Mouse (Mus musculus) liver, embryonic 16.5 days (tissue): ENCODE measurements around the gene Mrap. TPM values are rescaled to one million over a fixed set of nuclear protein-coding genes. Genes with fewer than 3 reads are reported as not detected.
A peak's percentile ranks its signal among the peaks of the same experiment; 100 is the strongest.

ENCODE experiments used
- ATAC-seq: fragments of 200-750 bp; cut with Nextera tagmentation; 2 replicates; pipeline ENCODE4 v1.8.0; 2017; ENCODE audit warnings: low read depth, mild to moderate bottlenecking, moderate number of reproducible peaks, moderate library complexity
- H3K27ac ChIP-seq: fragments of 300-500 bp; sonication (generic); 2 replicates; pipeline ENCODE4 v1.5.1; 2014; ENCODE audit warnings: mild to moderate bottlenecking, low read length
- H3K27me3 ChIP-seq: fragments of 300-500 bp; sonication (generic); 2 replicates; pipeline ENCODE4 v1.6.1; 2014; ENCODE audit warnings: low read depth, low read length, mixed read lengths; ENCODE audit not compliant: control insufficient read depth, insufficient read depth
- H3K36me3 ChIP-seq: fragments of 300-500 bp; sonication (generic); 2 replicates; pipeline ENCODE4 v1.6.1; 2014; ENCODE audit warnings: mild to moderate bottlenecking; ENCODE audit not compliant: control insufficient read depth, insufficient read depth
- H3K4me1 ChIP-seq: fragments of 300-500 bp; sonication (generic); 2 replicates; pipeline ENCODE4 v1.6.1; 2014; ENCODE audit warnings: low read depth, low read length, mixed read lengths; ENCODE audit not compliant: control insufficient read depth
- H3K4me2 ChIP-seq: fragments of 300-500 bp; sonication (generic); 2 replicates; pipeline ENCODE4 v1.6.1; 2014; ENCODE audit warnings: low read depth, low read length, mixed read lengths
- H3K4me3 ChIP-seq: fragments of 300-500 bp; sonication (generic); 2 replicates; pipeline ENCODE4 v1.5.1; 2014; ENCODE audit warnings: low read depth, mild to moderate bottlenecking, low read length
- H3K9ac ChIP-seq: fragments of 300-500 bp; sonication (generic); 2 replicates; pipeline ENCODE4 v1.6.1; 2014; ENCODE audit warnings: low read depth, low read length
- H3K9me3 ChIP-seq: fragments of 300-500 bp; sonication (generic); replicated peaks from 2 replicates; pipeline ENCODE4 v1.6.1; 2016; ENCODE audit warnings: low read length; ENCODE audit not compliant: control insufficient read depth
- WGBS: fragments of 180-500 bp; shearing (Covaris S2); extraction: QIAGEN DNeasy Blood & Tissue Kit; methylation state at CpG from one replicate; pipeline ENCODE4 v1.1.7; 2014; ENCODE audit not compliant: insufficient replicate concordance; 5-methylcytosine and 5-hydroxymethylcytosine counted together
- polyA plus RNA-seq: library from polyadenylated mRNA; unstranded; fragments of >200 nt; fragmentation: Nextera tagmentation; extraction: Ambion mirVana; gene quantifications from 2 replicates; pipeline ENCODE4 v1.2.1, GENCODE M21; 2015

Gene Mrap
- polyA plus RNA-seq, 1 experiment from 2014 or later: 24.2 TPM

DNA sequence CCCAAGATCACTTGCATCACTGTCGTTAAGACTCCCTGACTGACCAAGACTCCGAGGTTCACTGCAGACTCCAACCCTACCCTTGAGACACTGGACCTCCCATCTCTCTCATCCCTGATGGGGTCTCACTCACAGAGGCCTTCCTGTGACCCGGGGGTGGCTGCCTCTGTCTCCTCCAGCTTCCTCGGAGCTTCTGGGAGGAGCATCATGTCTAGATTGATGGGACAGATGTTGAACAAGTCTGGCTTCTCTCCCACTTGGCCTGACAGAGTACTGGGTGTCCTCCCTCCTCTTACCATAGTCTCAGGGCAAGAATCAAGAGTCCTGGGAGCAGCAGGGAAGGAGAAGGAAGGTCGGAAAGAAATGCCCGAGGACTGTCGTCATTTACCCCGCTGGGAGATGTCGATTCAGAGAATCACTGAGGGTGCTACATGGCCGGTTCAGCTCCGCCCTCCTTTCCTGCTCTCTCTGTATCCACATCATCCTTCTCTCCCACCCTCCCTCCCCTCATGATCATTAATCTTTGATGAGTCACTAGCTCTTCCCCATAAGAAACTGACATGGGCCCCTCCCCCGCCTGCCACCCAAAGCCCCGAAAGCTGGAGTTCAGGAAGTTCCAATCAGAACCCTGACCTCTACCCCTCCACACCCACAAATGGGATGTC lies 33.7 kb upstream of the Mrap start:
- Histone ChIP-seq H3K36me3 (no peaks in the 10 kb centered on the region), H3K9me3 (0 out of 2 replicates have a peak, but pooled peaks cover 2% of the 10 kb centered on the region), H3K27ac (no peak overlapping the region), H3K9ac (no peak overlapping the region), H3K4me3 (no peak overlapping the region), H3K27me3 (no peaks in the 10 kb centered on the region), H3K4me2 (no peak overlapping the region), H3K4me1 (no peaks in the 10 kb centered on the region)
- 61% methylated on average over 13 of the region's 13 CpGs for WGBS
- ATAC-seq: no peak

DNA sequence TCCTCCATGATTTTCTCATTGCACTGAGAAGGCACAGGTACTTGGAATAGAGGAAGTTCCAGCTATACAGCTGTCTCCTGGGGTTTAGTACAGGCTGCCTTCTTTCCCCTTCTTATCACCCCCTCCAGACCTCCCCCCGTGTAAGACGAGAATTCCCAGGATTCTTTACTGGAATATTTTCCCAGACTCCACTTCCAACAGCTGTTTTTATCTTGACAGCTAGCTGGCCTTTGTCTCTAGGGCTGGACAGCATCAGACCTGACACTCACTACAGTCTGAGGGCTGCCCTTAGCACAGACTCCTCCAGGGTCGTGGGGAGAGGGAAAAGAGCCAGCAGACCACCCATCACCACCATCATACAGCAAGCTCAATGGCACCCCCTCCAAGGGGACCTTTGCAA lies 31.7 kb upstream of the Mrap start:
- Histone ChIP-seq H3K9ac (no peak overlapping the region), H3K9me3 (0 out of 2 replicates have a peak, but pooled peaks cover 2% of the 10 kb centered on the region), H3K27me3 (no peaks in the 10 kb centered on the region; the same call in 1 of the 2 replicates), H3K4me1 (no peaks in the 10 kb centered on the region), H3K36me3 (no peaks in the 10 kb centered on the region), H3K4me3 (no peak overlapping the region), H3K27ac (no peak overlapping the region), H3K4me2 (no peak overlapping the region)
- ATAC-seq: no peak
- WGBS: 4% methylated on average over 3 of the region's 3 CpGs

DNA sequence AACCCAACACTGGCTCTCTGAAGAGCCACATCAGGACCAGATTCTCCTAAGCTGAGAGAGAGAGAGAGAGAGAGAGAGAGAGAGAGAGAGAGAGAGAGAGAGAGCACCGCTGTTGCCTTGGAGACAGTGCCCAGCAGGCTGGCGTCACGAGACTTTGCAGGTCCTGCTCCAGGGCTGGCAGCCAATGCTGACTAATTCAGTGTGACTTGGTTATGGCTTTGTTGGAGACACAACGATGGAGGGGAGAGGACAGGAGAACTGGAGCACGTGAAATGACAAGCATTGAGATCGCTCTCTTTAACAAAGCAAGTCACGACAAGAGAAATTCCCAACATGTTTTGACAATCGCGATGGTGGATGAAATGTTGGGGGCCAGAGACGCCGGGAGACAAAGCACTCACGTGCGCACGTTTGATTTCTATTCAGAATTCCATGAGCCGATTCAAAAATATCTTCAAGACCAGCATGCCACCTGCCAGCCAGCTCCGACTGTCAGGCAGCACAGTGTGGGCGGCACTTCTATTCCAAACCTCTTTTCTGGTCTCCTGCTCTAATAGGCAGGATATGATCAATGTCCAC lies 28.2 kb upstream of the Mrap start:
- 57% methylated on average over 17 of the region's 17 CpGs for WGBS
- Histone ChIP-seq H3K4me2 (no peak overlapping the region), H3K9me3 (no peaks in the 10 kb centered on the region), H3K4me1 (no peaks in the 10 kb centered on the region), H3K27ac (no peak overlapping the region), H3K27me3 (peaks cover 9% of the 10 kb centered on the region; the same call in 1 of the 2 replicates), H3K9ac (no peak overlapping the region), H3K4me3 (no peak overlapping the region), H3K36me3 (no peaks in the 10 kb centered on the region)
- no peak for ATAC-seq

DNA sequence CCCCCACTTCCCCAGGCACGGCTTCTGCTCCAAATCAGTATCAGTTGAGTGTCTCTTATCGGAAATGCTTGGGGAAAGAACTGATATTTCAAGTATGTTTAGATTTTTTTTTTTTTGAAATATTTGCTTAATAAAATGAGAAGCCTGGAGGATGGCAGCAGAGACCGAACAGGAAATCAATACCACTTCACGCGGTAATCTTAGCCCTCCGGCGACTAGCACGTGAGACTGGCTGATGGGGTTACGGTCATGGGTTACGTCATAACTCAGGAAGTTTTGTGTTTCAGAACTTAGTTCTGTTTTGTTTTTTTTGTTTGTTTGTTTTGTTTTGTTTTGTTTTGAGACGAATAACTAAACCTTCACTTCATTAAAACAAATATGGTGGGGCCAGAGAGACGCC lies 27.7 kb upstream of the Mrap start:
- no peak overlapping the region for H3K9ac ChIP-seq
- no peaks in the 10 kb centered on the region for H3K4me1 ChIP-seq
- no peak overlapping the region for H3K27ac ChIP-seq
- no peak overlapping the region for H3K4me3 ChIP-seq
- no peaks in the 10 kb centered on the region for H3K36me3 ChIP-seq
- peaks cover 9% of the 10 kb centered on the region; the same call in 1 of the 2 replicates for H3K27me3 ChIP-seq
- H3K9me3 ChIP-seq: no peaks in the 10 kb centered on the region
- ATAC-seq: no peak
- H3K4me2 ChIP-seq: no peak overlapping the region
- 63% methylated on average over 12 of the region's 12 CpGs for WGBS

DNA sequence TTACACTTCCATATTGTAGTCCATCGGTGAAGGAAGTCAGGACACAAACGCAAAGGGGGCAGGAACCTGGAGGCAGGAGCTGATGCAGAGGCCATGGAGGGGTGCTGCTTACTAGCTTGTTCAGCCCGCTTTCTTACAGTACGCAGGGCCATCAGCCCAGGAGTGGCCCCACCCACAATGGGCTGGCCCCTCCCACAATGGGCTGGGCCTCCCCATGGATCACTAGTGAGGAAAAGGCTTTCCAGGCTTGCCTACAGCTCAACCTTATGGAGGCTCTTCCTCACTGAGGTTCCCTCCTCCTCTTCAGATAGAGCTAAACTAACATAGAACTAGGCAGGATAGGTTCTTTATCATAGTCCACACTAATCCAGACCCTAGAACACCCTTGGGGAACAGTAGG lies 14.0 kb upstream of the Mrap start:
- H3K4me3 ChIP-seq: no peak overlapping the region
- peaks cover 19% of the 10 kb centered on the region for H3K36me3 ChIP-seq
- ATAC-seq: no peak
- H3K4me2 ChIP-seq: no peak overlapping the region
- no peak overlapping the region for H3K9ac ChIP-seq
- peaks cover 18% of the 10 kb centered on the region for H3K4me1 ChIP-seq
- WGBS: 91% methylated on average over 4 of the region's 4 CpGs
- no peaks in the 10 kb centered on the region for H3K27me3 ChIP-seq
- no peaks in the 10 kb centered on the region for H3K9me3 ChIP-seq
- H3K27ac ChIP-seq: no peak overlapping the region

DNA sequence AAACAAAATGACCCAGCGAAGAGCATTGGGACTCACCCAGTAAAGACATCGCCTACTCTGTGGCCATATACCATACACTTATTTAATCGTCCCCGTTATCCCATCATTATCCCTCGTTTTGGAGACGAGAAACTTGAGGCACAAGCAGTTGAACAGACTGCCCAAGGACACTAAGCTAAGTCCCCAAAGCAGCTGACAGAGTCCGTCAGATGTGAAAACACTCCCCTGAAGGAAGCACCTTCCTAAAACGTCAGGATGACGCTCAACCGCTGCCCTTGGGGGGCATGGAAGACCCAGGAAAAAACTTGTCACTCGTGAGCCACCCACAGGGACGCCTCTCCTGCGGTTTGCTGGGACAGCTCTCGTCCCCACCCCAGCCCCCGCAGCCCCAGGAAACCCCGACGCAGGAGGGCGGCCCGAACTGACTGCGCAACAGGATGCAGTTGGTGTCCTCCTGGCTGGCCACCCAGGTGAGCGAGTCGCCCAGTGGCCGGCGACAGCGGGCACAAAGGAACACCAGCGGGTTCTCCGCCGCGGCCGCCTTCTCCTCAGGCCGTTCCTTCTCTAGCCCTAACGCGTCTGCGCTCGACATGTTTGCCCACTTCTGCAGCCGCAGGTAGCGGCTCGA lies 11.3 kb upstream of the Mrap start:
- peaks cover 4% of the 10 kb centered on the region; the same call in 1 of the 2 replicates for H3K9me3 ChIP-seq
- ATAC-seq: peak; percentile 50
- no peaks in the 10 kb centered on the region for H3K27me3 ChIP-seq
- peak overlapping the region; percentile 96 for H3K4me3 ChIP-seq
- peak overlapping the region; percentile 92 for H3K9ac ChIP-seq
- H3K4me2 ChIP-seq: peak overlapping the region; percentile 82
- peak overlapping the region; percentile 73 for H3K27ac ChIP-seq
- 2% methylated on average over 38 of the region's 38 CpGs for WGBS
- H3K36me3 ChIP-seq: peaks cover 4% of the 10 kb centered on the region
- H3K4me1 ChIP-seq: peaks cover 18% of the 10 kb centered on the region

DNA sequence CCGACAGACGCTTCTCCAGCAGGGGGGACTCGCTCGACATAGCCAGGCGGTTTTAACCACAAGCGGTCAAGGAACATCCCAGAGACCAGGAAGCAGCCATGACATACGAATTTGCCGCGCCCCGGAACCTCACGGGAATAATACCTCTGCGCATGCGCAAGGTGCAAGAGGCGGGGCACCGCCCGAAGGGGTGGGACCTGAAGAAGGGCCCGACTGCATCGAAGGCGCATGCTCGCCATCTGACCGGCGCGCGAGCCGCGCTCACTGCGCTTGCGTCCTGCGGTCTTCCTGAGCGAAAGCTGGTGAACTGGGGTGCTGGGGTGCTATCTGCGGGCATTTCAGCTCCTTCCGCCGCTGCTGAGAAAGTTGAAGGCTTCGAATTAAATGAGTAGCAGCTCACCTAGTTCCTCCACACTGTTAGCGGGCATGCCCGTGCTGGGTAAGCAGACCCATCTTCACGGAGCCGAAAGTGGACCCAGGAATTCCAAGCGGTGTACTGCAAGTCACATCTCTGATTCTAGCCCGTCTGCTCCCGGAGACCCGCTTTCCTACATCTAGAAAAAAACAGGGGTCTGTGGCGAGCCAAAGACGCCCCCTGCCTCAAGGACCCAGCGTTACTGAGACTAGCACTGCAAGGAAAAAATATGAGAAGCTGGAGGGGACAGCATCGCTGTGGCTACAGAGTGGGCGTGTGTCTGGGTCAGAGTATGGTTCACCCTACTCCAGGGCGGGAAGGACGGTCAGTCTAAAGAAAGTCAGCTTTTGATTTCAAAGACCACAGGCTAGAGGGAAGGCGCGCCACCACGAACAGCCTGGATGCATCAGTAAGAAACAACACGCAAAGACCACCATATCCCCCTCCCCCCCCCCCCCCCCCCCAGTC lies 10.5 kb upstream of the Mrap start, which contains the start of gene Mis18a:
Gene Mis18a (minus strand): TSS at position 172 of the 883 bp plus-strand sequence.
- Histone ChIP-seq H3K4me1 (peaks cover 18% of the 10 kb centered on the region), H3K4me2 (peak within 1 kb of the TSS; percentile 82), H3K27me3 (no peaks in the 10 kb centered on the region), H3K27ac (peak within 1 kb of the TSS; percentile 73), H3K9ac (peak within 1 kb of the TSS; percentile 92), H3K4me3 (peak within 1 kb of the TSS; percentile 96), H3K36me3 (peaks cover 4% of the 10 kb centered on the region), H3K9me3 (peaks cover 4% of the 10 kb centered on the region; the same call in 1 of the 2 replicates)
- under 1% methylated on average over 53 of the region's 53 CpGs for WGBS
- ATAC-seq: peak; percentile 97

DNA sequence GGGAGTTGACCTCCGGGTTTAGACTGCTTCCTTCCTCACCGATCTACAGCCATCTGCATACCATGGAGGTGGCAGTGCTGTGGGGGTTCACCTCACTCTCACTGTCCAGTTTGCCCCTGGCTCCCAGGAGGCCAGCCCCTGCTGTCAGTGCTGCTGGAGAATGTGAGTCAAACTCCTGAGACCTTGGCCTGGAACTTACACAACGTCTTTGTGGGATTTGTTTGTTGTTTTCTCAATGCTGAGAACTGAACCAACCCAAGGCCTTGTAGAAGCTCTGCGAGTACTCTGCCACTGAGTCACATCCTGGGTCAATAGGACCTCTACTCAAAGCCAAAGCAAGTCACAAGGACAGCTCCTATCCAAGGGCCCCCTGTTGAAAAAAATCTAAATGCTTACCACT lies 2.4 kb upstream of the Mrap start:
- Histone ChIP-seq H3K36me3 (no peaks in the 10 kb centered on the region), H3K4me1 (peaks cover 20% of the 10 kb centered on the region), H3K27me3 (no peaks in the 10 kb centered on the region), H3K9me3 (peaks cover 4% of the 10 kb centered on the region; the same call in 1 of the 2 replicates), H3K9ac (no peak overlapping the region), H3K4me3 (no peak overlapping the region), H3K27ac (no peak overlapping the region), H3K4me2 (no peak overlapping the region)
- WGBS: 58% methylated on average over 4 of the region's 4 CpGs
- no peak for ATAC-seq
